Mouse (Mus musculus) granulocyte monocyte progenitor cell, adult 5-6 weeks (primary cell): ENCODE results near the gene Pmm1. TPM values are rescaled to one million over a fixed set of nuclear protein-coding genes. Genes with fewer than 3 reads are reported as not detected.
"Not testable (repeated sequence)": the region's sequence is repeated elsewhere in the genome, so short reads cannot be mapped to it uniquely, and the experiment has no call there.

Source experiments
- ATAC-seq: replicated peaks from 2 replicates; pipeline ENCODE4 v1.8.0; 2016; ENCODE audit warnings: mild to moderate bottlenecking, moderate TSS enrichment, inconsistent platforms; ENCODE audit not compliant: poor library complexity, severe bottlenecking
- total RNA-seq, 2 experiments: library from RNA; stranded (forward) in 1 of 2; stranded (reverse) in 1 of 2; fragments of 200-712, 200-1000 nt in 1 of 2; fragments of >200 nt in 1 of 2; fragmentation: Nextera tagmentation in 1 of 2; gene quantifications; 2 replicates each; pipeline ENCODE4 v1.2.3; 2014 to 2017

The Pmm1 gene
- total RNA-seq (2014; fragmentation: Nextera tagmentation) (32.6 and 32.7 TPM in 2 replicates), total RNA-seq (2017) (19.5 and 21.2 TPM in 2 replicates)

DNA sequence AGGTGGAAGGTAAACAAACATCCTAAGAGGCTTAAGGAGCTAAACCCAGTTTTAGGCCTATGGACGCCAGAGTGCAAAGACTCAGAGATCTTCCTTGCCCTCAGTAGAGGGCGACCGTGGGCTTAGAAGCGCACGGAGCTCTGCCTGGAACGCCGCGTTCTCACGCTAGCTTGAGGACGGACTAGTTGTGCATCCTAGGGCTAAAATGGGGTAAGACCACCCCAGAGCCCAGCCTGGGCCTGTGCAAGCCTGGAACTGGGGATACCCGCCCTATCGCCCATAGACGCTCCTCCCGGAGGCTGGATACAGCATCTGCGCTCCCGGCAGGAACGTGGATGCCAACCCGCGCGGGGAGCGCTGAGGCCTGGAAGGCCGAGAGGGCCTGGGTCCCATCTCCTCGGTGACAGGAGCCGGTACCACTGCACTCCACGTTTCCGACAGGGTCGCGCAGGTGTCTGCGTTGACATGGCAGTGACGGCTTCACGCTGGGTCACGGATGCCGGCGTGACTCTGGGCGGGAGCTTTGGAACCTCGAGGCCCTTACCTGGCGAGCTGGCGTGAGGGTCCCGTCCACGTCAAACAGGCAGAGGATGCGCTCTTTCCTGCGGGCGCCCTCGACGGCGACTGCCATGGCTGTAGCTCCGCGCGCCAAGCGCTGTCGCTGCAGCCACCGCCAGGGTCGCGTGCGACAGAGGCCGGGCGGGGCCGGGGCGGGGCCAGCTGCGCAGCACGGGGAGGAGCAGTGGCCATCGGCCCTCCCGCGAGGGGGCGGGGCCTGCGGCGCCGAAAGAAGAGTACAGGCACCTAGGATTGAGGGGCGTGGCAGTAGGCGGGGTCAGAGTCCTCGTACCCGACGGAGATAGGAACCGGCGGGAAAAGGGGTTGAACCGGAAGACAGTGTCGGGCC is at the start of gene Pmm1:
Gene Pmm1, minus strand, starts transcription at position 760 of the 907 bp plus-strand sequence.
- ATAC-seq, result peak; percentile 97

DNA sequence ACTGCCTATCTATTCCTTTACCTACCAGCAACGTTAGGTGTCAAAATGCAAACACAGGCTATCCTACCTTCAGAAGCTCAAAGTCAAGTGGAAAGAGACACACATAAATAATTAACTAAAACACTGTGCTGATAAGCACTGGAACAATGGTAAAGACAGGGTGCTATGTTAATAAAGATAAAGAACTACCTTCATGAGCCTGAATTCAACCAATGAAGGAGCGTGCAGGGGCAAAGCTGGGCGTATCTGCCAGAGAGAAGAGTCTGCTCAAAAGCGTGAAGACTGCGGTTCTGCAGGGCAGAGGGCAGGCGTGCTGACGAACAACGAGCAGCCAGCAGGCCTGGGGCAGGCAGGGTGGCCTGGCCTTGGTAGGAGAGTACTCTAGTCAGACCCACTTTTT is 43.5 kb upstream of the Pmm1 start:
- ATAC-seq, result no peak

DNA sequence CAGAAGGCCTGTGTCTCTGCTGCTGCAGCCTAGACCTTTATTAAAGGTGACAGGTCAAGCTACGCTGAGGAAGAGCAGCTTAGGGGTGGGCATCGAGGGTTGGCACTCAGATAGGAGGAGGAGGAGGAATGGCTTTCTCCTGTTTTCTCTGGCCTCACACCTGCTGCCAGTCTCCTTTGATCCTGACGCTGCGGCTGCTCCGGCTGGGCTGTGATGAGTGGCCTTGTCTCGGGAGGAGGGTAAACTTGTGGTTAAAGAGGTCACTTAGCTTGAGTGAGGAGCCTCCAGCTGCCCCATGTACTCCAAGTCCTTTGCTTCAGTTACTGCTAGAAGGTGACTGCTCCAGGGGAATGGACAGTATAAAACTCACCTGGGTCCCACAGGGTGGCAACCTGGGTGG is 33.3 kb upstream of the Pmm1 start:
- no peak for ATAC-seq

DNA sequence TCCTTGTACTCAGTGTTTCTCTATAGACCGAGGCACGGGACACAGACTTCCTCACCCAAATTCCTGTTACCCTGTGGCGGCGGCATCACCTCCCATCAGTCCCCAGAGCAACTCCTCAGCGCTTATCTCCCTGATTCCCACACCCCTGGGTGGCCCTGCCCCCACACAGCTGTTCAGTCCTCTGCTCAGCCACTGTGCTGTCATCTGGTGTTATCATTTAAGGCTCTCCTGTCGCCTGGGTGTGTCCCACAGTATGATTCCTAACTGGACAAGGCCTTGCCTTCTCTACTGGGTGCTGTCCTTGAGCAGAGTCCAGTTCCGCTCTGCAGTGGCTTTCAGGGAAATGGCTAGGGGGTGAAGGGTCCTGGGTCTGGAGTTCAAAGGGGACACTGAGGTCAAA is 29.8 kb upstream of the Pmm1 start:
- ATAC-seq, result no peak

DNA sequence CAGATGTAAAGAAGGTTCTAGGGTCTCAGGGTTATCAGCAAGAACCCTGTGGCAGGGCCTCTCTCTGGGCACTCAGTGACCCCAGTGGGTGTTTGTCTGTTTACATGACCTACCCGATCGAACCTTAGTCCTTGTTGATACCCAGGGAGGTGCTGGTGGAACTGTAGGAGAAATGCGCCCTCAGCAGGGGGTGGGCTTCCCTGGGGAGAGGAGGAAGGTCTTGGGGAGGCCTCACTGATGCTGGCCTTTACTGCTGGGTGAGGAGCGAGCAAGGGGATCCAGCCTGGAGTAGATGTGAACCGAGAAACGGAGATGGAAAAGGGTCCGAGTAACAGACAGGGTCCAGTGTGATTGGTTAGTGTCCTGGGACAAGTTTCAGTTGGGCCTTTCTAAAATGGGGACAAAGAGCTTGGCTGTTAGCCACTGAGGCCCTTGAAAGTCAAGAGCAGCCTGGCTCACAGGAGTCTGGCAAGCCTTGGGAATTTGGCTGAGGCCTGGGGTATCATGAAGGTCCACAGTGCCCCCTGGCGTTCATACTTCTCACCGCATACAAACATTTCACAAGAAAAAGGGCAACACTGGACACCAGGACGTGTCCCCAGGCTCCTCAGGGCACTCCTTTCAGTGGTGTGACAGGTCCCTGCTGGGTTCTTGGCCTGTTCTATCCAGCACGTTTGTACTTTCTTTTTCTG is 28.8 kb upstream of the Pmm1 start:
- ATAC-seq, result peak; percentile 89

DNA sequence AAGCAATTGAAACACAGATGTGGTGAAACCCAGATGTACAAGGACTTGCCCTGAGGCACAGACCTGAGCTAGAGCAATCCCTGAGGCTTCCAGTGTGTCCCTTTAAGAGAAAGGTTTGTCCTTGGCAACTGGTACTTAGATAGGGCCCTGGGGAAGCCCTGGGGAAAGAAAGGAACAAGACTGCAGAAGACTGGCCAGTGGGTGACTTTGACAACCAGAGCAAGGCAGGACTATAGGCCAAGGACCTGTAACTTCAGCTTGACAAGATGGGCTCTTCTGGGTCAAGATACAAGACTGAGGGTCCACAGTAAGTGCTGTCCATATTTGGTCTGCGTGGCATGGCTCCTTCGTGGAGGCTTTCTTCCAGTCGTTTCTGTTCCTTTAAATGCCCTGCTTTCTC is 26.9 kb upstream of the Pmm1 start, which contains the start of gene Xrcc6:
Gene Xrcc6, plus strand, starts transcription at position 190 of the 400 bp plus-strand sequence.
- no peak for ATAC-seq

DNA sequence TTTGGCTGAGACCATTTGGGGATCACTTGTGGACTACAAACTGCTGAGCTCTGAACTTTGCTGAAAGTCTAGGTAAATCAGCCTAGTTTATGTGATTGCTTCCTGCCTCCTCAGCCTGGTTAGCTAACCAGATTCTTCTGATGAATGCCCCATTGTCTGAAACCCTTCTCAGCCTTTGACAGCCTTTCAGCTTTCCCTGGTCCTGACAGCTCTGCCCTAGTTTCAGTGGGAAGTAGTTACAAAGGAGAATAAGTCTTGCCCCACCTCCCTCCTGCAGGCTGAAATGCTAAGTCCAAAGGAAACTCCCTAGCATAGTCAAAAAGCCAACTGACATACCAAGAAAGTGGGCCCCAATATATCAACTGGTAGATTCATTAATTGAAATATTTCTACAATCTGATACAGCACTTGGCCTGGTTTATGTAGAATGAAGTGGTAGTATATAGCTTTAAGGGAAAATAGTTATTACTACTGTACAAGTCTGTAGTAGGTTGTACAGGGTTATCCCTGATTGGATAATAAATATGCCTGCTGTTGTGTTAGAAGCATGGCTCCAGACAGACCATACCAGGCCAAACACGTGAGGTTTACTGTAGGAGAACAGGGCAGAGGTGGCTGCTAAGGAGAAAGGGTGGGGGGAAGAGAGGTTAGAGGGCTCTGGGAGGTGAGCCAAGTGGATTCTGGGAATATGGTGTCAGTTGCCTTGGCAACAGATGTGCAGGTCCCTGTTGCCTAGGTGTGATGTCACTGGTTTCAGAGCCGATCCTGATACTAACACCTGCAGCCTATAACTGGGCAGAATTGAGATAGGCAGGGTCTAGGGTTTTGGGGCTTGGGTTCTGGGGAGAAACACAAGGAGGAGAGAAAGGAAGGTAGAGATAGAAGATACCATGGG is 24.8 kb upstream of the Pmm1 start:
- ATAC-seq, result no peak

DNA sequence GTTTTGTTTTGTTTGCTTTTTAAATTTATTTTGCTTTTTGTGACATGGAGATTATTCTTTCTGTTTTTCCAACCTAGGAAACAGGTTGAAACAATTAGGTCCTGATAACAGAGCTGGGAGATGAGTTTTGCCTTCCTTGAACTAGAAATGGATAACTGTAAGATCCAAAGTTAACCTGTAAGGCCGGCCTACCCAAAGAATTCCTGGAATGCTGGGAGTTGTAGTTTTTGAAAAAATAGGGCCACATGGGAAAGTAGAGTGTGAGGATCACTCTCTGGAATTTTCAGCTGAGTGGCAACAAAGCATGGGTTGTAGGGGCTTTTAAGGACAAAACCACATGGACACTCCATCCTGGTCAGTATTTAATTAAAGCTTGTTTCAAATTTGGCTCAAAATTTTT is 21.4 kb upstream of the Pmm1 start:
- no peak for ATAC-seq

DNA sequence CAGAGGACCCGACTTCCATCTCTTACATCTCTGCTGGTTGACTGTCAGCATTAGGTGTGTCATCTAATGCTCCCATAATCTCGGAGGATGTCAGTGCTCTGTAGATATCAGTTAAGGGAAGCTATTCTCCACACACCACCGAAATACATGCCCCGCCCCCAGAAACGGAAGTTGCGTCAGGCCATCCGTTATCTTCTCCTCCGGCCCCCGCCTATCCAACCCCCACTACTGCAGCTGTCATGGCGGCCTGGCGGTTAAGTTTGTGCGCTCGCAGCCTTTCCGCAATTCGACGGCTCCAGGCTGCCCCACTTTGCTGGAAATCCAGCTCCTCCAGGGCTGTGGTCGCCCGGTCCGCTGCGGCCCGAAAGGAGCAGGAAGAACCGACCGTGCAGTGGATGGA is 19.6 kb upstream of the Pmm1 start, which contains the start of gene 1700029P11Rik:
Gene 1700029P11Rik, plus strand, starts transcription at position 220 of the 400 bp plus-strand sequence.
- ATAC-seq, result no peak

DNA sequence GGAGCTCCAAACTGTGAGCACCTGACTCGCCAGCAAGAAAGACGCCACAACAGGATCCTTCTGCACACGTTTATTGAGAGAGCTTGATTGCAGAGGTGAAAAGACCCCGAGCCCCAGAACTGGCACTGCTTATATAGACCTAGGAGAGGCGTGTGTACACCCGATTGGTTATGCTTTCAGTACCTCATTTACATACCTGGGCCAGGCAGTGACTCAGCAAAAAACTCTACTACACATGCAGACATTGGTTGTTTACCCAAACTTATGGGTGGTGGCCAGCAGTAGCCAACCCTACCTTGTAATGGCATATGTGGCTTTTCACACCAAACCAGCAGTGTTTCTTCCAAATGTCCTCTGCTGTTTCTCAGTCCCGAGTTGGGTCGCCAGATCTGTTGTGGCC is 14.4 kb upstream of the Pmm1 start:
- ATAC-seq, result not testable (repeated sequence)

DNA sequence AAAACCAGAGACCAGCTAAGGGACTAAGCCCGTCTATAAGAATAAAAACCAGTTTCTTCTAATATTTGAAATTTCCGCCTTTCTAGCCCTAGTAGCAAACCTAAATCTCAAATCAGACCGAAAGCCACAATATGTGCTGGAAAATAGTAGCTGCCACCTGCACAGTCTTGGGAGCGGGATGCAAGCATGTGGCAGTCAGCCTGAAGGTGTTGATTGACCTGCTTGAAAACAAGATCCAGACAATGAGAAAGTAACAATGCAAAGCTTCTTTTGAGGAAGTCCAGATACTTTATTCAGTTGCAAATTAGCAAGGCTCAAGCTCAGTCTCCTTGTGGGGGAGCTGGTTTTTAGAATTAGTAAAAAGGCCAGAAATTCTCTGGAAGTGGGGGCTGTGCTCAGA is 9.8 kb upstream of the Pmm1 start:
- ATAC-seq, result not testable (repeated sequence)

DNA sequence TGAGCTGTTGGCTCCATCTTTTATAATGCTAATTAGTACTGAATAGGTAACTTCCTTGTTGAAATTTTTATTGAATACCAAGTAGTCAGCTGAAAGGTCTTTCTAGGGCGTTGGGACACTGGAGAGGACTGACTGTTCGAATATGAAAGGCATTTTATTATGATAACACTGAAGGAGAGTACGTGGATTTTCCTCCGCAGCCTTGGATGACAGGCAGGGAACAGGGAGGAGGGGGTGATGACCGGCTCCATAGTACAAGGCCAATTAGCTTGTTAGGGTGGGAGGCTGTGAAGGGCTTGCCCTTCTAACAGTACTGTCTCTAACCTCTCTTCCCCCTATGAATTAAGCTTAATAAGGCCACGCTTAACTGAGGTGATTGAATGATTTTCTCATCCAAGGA is 8.9 kb upstream of the Pmm1 start:
- ATAC-seq, result not testable (repeated sequence)

DNA sequence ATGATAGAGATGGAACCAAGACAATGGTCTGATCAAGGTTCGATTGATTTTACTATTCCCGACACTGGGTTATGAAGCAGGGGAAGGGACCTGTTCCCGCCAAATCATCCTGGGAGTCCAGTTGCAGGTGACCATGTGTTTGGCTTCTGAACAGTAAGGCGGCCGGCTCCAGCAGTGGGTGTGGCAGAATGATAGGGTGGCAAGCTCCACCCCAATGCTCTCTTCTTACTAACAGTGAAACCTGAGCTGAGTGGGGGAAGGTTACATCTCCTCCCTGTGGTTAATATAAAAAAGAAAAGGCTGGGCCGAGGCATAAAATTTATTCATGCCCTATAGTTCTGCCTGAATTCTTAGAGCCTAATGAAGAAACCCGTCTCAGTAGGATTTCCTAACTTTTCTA is 8.4 kb upstream of the Pmm1 start:
- ATAC-seq, result no peak

DNA sequence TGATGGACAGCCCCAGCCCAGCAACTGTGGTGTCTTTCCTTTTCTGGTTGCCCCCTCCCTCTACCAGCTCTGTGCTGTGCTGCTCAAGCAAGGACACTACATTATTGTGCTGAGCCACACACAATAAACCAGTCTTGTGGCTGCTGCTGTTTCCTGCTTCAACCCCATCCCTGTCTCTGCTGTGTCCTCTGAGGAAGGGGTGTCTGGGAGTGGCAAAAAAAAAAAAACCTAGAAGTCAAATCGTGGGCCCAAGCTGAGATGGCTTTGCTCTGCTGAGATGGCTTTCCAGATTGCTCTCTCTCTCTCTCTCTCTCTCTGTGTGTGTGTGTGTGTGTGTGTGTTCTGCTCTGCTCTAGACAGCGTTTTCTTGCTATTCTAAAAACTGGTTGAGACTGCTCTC is 7.7 kb upstream of the Pmm1 start:
- ATAC-seq, result no peak

DNA sequence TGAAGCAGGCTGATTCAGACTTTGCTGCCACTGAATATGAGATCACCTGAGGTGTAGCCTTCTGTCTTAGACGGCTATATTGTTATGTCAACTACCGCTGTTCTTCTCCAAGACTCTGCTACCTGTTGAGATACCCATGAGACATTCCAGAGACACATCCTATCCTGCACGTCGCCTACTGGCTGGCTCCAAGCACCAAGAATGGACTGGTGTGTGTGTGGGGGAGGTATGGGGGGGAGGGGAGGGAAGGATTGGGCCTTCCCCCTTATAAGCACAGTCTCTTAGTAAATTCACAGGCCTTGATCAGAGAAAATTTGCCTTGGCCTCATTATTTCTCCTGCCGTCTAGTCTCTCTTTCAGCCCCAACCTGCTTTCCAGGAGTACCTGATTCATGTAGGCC is 7.1 kb upstream of the Pmm1 start:
- no peak for ATAC-seq

DNA sequence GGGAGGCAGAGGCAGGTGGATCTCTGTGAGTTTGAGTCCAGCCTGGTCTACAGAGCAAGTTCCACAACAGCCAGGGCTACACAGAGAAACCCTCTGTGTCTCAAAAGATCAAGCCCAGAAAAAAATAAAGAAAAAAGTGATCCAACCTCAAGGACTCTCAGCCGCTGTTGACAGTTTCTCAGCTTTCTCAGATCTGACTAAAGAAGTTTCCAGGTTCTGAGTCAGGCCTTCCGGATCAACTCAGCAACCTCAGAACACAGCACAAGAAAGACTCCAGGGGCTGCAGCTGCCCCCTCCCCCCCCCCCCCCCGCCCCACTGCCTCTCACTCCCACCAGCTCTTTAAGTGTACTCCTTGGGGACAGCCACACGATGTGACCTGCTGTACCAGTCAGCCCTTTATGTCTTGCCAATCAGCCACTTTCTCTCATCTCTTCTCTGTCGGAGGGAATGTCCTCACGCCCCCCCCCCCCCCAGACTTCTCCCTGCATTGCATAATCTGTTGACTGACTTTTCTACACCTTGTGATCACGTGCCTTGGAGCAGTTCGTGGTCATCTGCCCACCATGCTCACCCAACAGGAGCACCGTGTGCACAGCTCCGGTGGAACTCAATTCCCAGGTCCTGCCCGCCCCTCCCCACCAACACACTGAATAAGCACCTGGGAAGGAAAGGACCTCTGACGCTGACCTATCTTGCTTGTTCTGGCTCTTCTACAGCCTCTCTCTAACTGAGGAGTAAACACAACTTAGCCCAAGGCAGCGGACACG is 5.5 kb upstream of the Pmm1 start:
- ATAC-seq, result no peak

DNA sequence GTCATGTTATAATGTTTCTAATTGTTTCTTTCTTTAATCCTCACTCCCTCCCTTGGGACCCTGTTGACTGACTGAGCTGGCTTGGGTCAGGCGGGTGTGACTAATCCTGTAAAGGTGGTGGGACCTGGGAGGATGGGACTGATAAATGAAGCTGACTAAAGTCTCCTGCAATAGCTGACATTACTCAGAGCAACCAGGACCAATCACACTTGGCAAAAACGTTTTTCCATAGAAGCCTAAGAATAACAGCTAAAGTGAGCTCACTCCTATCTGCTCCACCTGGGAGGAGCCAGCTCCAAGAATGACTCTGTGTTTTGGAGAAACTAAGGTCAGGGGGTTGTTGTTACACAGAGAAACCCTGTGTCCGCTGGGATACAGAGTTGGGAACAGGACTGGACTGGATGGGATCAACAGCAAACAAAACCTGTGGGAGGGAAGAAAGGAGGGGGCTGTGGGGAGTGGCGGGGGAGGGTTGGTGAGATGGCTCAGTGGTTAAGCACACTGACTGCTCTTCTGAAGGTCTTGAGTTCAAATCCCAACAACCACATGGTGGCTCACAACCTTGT is 4.3 kb upstream of the Pmm1 start:
- ATAC-seq, result no peak

DNA sequence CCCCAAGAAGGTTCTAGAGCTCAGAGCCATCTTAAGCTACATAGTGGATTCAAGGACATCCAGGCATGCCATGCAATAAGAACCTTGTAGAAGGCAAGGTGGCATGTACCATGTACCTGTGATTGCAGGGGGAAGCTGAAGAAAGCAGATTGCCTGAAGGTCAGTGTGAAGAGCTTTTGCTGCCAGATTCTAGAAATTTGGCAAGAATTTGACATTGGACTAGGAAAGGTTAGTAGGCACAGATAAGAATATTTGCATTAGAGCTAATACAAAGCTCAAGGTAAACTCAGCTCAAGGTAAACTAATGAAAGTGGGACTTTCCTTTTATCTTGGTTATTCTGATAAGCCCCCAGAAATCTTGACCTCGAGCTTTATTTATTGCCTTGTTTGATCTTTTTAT is 3.5 kb upstream of the Pmm1 start:
- no peak for ATAC-seq

DNA sequence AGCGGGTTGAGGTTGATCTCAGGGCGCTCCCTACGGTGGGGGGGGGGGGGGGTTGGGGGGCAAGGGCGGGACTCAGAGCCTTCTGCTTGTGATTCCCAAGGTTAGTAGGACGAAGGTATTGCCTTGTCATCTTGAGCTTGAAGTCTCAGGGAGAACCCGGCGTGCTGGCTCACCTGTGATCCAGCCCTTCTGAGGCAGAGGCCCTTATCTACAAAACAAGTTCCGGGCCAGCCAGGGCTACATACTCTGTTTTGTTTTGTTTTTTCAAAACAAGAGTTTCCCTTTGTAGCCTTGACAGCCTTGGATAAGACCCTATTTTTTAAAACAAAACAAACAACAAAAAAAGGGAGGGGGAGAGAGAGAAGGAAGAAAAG is 335 bp upstream of the Pmm1 start:
- ATAC-seq, result no peak
